Mouse (Mus musculus) cerebellum, postnatal 36 days (tissue): ENCODE data around the gene Hoxc11.

Source experiments
- DNase-seq, 2 experiments: peaks; one replicate each; pipeline ENCODE4 v3.0.0; 2021 to 2022; ENCODE audit warnings: mixed read lengths in 2 of 2

Hoxc11 gene

DNA sequence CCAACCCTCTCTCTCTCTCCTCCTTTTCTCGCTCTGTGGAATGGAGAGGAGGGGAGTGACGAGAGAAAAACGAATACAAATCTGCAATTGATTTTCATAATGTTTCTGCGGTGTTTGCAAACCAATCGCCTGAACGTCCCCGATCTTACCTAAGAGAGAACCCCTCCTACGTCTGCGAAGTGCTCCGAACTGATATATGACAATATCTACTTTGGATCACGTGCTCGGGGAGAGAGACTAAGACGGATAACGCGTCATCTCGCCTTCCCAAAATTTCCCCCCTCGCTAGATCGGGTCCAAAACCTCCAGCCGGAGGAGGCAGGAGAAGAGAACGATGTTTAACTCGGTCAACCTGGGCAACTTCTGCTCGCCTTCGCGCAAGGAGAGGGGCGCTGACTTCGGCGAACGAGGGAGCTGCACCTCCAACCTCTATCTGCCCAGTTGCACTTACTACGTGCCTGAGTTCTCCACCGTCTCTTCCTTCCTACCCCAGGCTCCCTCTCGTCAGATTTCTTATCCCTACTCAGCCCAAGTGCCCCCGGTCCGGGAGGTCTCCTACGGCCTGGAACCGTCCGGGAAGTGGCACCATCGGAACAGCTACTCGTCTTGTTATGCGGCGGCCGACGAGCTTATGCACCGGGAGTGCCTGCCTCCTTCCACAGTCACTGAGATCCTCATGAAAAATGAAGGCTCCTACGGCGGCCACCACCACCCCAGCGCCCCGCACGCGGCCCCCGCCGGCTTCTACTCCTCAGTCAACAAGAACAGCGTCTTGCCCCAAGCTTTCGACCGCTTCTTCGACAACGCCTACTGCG, at the start of gene Hoxc11:
TSS of gene Hoxc11 (plus strand) at position 236 of the 815 bp plus-strand sequence.
- DNase-seq: no peak

DNA sequence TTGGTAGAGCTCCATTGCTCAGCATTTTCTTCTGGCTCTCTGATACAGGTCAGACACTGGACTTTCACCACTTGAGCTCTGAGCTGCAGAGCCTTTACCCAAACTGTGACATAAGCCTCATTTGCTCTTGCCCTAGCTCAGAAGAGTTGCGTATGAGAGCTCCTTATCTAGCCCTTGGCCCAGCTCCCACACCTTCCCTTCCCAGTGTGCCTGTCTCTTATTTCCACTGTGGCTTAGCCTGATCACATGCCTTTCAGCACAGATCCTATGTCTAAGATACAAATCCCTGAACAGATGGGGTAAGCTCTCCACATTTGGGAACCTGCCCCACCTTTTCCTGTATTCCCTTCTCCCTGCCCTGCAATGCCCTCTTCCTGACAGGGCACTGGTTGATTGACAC, 49.3 kb upstream of the Hoxc11 start:
- DNase-seq: no peak

DNA sequence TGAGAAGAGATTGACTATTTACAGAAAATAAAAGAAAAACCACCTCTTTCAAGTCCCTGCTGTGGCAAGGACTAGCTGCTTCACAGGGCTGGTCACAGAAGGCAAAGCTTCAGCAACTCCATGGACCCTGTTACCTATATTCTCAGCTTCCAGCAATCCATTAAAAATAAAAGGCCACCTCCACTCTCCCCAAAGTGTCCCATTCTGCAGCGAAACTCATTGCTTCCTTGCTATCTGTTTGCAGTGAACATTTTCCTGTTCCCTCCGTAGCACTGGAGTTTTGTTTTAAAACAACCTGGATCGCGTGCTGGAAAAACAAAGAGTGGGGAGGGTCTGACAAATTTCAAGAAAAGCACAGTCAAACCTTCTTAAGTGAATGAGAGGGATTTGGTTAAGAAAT, 44.7 kb upstream of the Hoxc11 start:
- no peak for DNase-seq

DNA sequence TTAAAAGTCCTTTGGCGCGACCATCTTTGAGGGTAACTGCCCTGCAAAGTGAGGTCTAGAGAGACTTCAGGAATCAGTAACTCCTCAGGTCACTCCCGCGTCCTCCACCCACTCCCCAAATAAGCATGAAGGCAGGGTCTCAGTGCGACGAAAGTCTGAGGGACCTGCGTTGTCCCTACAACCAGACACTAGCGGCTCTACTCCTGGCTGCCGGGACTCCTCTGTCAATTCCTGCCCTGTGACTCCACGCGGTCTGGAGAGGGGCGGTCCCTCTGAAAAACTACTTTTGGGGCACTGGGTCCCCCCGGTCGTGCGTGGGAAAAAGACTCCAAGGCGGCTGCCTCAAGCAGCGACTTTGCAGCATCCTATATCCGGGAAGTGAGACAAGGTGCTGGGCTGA, 44.2 kb upstream of the Hoxc11 start:
- no peak for DNase-seq

DNA sequence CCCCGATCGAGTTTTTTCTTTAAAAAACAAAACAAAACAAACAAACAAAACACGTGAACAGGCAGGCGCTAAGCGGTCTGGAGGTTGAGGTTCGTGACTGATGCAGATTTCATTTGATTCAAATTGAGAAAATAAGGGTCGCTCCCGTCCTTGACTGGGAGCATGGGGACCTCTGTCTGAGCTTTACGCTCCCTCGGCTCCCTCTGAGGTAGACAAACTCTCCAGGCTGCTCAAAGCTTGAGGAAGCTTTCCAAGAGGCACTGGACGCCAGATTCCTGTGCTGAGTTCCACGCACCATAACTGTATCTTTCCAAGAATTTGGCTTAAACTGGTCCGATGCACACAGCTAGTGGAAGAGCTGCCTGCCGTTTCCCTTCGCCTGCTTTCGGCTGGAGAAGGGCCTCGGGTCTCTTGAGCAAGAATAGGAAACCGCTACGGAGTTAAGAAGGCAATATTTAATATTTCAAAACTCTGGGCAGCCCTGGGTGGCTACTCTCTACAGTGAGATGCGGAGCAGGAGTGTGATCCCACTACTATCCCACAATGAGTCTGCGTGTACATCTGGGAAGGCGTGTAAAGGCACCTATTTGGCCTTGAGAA, 43.6 kb upstream of the Hoxc11 start:
- DNase-seq: no peak

DNA sequence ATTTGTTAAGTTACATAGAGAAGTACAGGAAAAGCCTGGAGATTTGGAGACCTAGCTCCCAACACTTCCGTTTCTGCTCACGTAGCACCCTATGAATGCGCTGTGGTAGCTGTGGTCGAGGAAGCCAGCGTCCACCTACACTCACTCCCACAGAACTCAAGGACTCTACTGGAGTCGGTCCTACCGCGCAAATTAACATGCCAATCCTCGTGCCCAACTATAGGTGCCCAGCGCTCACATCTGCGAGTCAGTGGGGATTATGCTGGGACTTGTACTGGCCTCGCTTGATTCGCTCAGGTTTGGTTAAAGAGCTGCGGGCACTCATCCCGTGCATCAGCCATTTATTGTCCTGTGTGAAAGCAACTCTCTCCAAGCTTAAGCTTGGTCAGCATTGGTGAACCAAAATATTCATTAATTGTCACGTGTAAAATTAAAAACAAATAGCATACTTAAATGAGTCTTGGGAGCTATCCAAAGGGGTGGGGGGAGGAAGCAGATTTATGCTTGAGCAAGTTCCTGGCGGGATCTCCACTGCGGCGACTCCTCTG, 41.1 kb upstream of the Hoxc11 start:
- DNase-seq: no peak

DNA sequence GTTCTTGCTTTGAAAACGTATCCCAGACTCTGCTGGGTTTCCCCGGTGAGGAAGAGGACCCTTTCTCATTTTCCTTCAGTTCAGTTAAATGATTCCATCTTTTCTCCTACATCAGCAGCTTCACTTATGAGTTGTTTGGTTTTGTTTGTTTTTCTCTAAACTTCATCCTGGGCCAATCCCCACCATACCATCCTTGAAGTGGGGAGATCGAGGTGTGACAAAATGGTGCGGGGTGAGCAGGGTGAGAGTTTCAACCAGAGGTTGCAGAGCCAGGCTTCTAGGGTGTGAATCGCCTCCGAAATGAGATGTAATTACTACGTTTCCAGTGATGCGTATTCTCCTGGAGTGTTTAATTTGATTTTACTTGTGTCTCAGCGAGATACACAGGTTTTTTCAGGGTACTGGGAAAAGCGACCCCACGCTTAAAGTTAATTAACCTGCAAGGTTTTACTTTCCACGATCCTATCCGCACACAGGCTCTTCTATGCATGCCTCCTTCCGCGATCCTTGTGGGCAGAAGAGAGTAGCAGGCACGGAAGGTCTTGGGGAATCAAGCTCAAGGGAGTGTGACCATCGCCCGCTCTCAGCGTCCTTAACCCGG, 36.2 kb upstream of the Hoxc11 start:
- no peak for DNase-seq

DNA sequence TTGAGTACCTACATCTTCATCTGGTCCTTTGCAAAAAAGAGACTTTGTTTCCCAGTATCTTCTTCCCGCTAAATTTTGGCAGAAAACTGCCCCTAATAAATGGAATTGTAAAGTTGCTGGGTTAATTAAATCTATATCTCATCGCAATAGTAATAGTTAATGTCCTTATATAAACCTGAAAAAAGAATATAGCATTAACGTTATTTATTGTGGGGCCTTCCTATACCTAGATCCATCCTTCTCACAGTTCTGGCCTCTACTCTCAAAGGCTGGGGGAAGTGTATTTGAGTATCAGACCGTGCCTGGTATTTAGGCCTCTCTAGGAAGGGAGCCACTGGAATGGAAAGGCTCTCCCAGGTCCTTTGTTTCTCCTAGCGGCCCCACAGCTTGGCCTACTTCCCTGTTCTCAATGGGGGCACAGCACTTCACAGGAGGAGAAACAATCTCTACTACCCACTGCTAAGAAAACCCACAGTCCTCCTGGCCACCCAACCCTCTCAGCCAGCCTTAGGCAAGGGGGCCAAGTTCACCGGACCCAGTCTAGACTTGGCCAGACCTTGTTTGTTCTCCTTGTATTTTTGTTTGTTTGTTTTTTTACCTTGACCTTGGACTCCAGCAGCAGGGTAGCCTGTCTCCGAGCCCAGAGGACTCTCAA, 35.5 kb upstream of the Hoxc11 start:
- DNase-seq: no peak

DNA sequence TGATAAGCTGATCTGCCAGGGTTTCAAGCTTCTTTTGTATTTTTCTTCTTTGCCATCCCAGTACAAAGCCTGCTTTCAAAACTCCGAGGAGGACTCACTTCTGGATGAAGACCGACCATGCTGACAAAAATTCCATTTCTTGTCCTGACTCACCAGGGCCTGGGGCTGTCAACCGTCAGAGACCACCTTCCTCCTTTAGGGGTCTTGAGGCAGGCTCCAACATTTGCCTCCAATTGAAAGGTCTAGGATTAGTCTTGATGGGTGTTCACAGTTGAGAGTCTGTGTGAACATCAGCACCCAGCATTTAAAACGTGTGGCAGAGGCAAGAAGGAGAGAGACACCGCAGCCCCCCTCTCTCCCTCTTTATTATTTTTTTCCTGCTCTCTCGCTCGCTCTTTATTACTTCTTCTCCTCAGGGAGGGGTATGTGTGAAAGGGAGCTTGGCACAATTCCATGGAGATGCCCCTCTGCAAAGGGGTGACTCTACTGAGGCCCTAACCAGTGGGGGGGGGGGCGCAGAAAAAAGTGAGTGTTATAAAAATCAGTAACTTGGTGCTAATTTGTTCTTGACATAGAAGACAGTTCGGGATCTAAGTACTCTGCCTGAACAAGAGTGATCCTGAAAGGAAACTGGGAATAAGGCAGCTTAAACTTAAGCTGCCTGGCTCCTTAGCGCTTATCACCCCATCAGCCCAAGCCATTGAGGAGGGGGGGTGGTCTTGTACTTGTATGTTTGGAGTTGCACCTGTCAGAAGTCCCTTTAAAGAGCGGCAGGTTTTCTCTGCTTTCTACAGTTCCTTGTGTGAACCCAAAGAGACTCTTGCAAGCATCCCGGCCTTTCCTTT, 34.7 kb upstream of the Hoxc11 start:
- DNase-seq: no peak

DNA sequence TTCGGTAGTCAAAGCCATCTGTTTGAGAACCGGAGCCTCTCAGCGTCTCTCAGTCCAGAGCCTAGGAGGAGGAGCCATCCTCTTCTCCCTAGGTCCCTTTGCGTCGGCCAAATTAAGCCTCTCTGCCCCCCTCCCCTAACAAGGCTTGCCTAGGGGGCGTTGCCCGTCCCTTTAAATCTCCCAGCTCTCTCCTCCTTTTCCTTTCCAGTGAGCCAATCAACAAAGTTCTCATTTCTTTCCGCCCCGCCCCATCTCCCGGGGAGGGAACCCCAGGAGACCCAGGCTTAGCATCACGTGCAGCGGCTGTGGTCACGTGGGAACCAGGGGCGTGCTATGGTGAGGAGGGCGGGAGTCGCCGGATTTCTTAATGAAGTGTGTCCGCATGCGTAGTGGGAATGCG, 33.6 kb upstream of the Hoxc11 start:
- DNase-seq: no peak

DNA sequence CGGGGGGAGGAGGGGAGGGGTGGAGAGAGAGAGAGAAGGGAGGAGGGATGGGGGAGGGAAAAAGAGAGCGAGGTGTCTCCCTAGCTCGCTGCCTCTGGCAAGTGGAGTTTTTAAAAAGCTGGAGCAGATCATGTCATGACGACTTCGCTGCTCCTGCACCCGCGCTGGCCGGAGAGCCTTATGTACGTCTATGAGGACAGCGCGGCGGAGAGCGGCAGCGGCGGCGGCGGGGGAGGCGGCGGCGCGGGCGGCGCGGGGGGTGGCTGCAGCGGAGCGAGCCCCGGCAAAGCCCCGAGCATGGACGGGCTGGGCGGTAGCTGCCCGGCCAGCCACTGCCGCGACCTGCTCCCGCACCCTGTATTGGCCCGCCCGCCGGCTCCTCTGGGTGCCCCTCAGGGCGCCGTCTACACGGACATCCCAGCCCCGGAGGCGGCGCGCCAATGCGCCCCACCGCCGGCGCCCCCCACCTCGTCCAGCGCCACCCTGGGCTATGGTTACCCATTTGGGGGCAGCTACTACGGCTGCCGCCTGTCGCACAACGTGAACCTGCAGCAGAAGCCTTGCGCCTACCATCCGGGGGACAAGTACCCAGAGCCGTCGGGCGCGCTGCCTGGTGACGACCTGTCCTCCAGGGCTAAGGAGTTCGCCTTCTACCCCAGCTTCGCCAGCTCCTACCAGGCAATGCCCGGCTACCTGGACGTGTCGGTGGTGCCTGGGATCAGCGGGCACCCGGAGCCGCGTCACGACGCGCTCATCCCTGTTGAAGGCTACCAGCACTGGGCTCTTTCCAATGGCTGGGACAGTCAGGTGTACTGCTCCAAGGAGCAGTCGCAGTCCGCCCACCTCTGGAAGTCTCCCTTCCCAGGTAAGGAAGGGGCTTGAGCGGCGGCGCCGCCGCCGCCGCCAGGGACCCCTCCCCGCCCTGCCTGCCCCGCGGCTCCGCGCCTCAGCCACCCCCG, 32.9 kb upstream of the Hoxc11 start, which contains the start of gene Hoxc13:
TSS of gene Hoxc13 (plus strand) at position 51 of the 959 bp plus-strand sequence.
- no peak for DNase-seq

DNA sequence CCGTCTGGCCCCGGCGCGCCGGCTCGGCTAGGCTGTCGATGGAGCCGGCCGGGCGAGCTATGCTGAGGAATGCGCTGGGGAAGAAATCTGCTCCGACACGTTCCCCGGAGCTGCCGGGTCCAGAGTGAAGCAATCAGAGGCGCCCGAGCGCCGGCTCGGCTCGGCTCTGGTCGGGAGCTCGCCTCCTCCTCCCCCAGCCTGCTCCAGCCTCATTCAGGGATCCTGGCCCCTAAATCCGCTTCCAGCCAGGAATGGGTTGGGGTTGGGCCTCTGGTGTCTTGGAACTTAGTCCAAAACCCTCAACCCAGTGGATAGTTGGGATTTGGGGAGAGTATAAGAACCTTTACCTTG, 32.2 kb upstream of the Hoxc11 start:
- no peak for DNase-seq

DNA sequence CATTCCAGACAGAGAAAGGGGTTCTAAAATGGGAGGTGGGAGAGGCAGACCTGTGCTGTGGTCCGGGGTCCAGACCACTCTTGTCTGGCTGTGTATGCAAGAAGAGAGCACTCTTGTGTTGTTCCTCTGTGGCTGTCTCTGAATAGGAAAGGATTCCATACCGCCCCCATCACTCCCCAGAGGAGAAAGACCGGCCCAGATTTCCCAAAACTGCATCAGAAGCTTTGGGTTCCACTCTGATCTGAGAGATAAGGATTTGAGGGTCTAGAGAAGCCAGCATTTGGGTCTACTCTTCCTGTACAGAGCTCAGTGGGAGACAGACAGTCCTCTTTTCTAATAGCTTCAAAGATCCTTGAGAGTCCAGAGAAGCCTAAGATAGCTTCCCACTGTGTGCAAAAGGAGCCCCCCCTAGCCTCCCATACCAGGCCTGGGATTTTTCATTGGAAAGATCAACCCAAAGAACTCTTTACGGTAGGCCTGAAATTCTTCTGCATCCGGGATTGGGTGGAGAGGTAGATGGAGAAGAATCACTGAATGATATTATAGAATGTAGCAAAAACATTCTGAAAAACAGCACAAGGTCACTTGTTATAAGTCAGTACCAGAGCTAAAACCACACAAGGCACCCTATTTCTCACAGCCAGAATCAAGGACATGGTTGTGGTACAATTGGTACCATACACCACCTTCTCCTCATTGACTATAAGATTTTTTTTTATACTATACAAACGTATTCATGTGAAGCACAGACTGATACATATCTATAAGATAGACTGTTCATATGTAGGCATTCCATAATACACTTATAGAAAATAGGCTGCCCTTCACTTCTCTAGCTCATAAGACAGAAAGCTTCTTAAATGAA, 31.4 kb upstream of the Hoxc11 start:
- no peak for DNase-seq

DNA sequence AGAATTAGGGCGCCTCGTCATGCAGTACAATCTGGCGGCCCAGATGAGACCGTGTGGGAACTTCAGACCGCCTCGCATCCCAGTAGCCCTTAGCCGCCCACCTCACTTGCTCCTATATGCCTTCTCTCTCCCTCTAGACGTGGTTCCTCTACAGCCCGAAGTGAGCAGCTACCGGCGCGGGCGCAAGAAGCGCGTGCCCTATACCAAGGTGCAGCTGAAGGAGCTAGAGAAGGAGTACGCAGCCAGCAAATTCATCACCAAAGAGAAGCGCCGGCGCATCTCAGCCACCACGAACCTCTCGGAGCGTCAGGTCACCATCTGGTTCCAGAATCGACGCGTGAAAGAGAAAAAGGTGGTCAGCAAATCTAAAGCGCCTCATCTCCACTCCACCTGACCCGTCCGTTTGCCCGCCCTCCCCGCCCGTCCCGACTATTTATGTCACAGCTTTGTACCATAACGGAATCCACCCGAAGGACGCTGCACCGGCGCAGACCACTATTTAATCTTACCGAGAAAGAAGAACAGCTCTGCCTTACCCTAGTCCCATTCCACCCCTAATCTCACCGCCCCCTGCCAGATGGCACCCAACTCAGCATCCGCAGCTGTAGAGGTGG, 27.1 kb upstream of the Hoxc11 start:
- DNase-seq: no peak

DNA sequence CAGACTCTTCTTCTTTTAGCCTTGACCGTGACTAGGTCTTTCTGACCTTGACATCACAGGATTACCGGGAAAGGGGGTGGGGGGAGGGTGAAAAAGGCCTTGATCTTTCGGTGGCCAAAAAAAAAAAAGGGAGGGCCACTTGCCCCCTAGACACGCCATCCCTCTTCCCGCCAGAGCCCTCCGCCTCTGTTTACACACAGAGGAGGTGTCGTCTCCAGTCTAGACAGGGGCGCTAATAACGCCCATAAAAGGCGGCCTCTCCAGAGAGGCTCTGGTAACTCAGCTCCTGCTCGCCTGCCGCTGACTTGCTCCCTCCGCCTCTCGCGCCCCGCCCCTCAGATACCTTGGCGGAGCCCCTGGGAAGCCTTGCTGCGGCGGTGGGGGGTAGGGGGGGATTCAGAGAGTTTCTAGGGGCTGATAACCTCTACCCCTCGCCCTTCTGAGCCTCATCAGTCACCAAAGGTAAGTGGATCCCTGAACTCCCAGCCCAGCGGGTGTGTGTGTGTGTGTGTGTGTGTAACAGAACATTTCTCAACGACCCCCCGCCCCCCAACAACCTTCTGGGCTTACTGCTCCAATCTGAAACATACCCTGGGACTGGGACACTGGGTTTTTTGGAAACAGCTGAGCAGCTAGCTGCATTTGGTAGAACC, 22.4 kb upstream of the Hoxc11 start:
- DNase-seq: no peak

DNA sequence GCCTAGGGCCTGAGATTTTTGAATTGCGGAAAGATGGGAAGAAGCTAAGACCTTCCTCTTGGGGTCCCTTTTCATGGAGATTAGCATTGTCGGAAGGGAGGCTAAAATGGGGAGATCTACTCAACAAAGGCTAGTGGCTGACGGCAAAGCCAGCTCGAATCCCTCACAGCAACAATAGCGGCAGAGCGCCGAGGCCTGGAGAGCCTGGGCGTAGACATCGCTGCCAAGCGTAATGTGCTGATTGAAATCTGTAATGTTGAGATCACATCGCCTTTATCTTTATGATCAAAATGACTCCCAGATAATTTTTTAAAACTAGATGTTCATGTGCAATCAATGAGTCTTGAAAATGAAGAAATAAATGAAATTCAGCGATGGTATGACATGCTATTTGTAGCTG, 19.8 kb upstream of the Hoxc11 start:
- DNase-seq: no peak

DNA sequence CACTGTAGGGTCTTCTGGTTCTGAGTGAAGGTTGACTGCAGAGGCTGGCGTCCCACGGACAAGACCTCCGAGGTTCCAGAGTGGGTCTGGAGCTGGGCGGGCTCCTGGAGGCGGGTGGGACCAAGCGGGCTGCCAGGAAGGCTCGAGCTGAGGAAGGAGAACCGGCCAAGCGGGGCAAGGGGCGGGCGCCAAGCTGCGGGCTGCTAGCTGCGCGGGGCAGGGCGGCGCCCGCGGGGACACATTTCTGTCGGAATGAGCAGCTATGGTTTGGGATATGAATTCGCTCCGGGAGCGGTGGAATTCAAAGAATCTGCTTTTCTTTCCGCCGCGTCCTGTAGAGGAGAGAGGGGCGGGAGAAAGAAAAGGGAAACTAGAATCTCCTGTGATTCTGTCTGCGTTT, 19.3 kb upstream of the Hoxc11 start:
- DNase-seq: no peak

DNA sequence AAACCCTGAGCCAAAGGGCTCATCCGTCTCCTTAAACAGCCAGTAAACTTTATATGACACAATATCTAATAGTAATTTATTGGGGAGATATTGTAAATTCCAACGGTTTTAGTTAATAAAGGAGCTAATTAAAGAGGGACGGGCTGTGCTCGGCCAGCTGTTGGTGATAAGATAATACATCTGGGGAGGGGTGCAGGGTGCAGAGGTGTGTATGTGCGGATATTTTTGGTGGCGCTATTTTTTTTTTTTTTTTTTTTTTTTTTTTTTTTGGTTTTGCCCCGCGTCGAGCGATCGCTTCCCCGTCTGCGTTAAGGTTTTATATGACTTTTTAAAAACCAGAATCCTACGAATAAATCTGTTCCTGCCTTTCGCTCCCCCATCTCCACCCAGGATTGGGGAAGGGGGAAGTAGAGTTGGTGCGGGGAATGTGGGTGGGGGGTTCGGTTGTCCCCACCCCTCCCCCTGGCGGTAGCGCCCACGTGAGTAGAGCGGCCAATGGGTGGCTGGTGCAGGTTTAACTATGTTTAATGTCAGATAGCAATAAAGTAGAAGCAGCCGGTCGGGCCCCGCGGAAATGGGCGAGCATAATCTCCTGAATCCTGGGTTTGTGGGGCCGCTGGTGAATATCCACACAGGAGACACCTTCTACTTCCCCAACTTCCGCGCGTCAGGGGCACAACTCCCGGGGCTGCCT, 17.8 kb upstream of the Hoxc11 start, which contains the start of gene Hoxc12:
TSS of gene Hoxc12 (plus strand) at position 479 of the 694 bp plus-strand sequence.
- no peak for DNase-seq
